In genomic region chr2:167688126-167688497, GRCm38 (mm10) we compare ENCODE assay signal across 8 mouse cellular contexts. TPM values are rescaled to one million over a fixed set of nuclear protein-coding genes. Genes with fewer than 3 reads are reported as not detected.
A peak's percentile ranks its signal among the peaks of the same experiment; 100 is the strongest.
DNase-seq lines count a peak whose midpoint lies in the region; ATAC-seq and TF ChIP-seq lines count a peak whose summit lies in the region.

No protein-coding gene starts in this region.

- WGBS in heart, embryonic 16.5 days = 31% methylated on average over 12 of the region's 12 CpGs
- 26% methylated on average over 12 of the region's 12 CpGs for WGBS in limb, embryonic 10.5 days
- WGBS in neural tube, embryonic 12.5 days = 25% methylated on average over 12 of the region's 12 CpGs

- H3K36me3 ChIP-seq in heart, embryonic 16.5 days (ENCODE audit: control insufficient read depth, insufficient read depth) = no peaks in the 10 kb centered on the region
- H3K36me3 ChIP-seq in ES-Bruce4 (ENCODE audit: control insufficient read depth, insufficient read depth, low read length, poor library complexity, severe bottlenecking) = no peaks in the 10 kb centered on the region
- no peaks in the 10 kb centered on the region for H3K36me3 ChIP-seq in limb, embryonic 10.5 days
- H3K36me3 ChIP-seq in neural tube, embryonic 12.5 days = no peaks in the 10 kb centered on the region

- no peak for TF ChIP-seq POLR2A in ES-Bruce4 (IDR thresholded peaks at IDR 0.05; ENCODE audit: insufficient read depth, low read length)

- no peak for TF ChIP-seq CTCF in ES-Bruce4 (IDR thresholded peaks at IDR 0.05; ENCODE audit: low read depth, low read length)

- no peak overlapping the region for H3K27ac ChIP-seq in heart, embryonic 16.5 days (ENCODE audit: low read length)
- H3K27ac ChIP-seq in ES-Bruce4 (ENCODE audit: insufficient read depth, low read length) = no peak overlapping the region
- peak overlapping the region; percentile 81; the same call in 1 of the 2 replicates for H3K27ac ChIP-seq in limb, embryonic 10.5 days
- H3K27ac ChIP-seq in neural tube, embryonic 12.5 days = no peak overlapping the region

- ATAC-seq in heart, embryonic 16.5 days (replicated peaks; ENCODE audit: extremely low read depth, insufficient read depth, low FRiP score) = no peak
- peak; percentile 27; the same call in 1 of the 2 replicates for ATAC-seq in neural tube, embryonic 12.5 days (ENCODE audit: low FRiP score, low read depth)

- H3K27me3 ChIP-seq in heart, embryonic 16.5 days (ENCODE audit: control insufficient read depth, insufficient read depth, low read length) = no peaks in the 10 kb centered on the region
- H3K27me3 ChIP-seq in ES-Bruce4 (ENCODE audit: control insufficient read depth, insufficient read depth, low read length, poor library complexity, severe bottlenecking) = no peaks in the 10 kb centered on the region
- peaks cover 78% of the 10 kb centered on the region for H3K27me3 ChIP-seq in limb, embryonic 10.5 days (ENCODE audit: low read depth, poor library complexity, severe bottlenecking)
- H3K27me3 ChIP-seq in neural tube, embryonic 12.5 days (replicated peaks) = peaks cover 67% of the 10 kb centered on the region

- no peak for DNase-seq in heart, postnatal 36 days
- peak; percentile 49 for DNase-seq in embryo, embryonic 9.5 days (ENCODE audit: extremely low spot score)
- no peak for DNase-seq in limb, embryonic 10.5 days (ENCODE audit: low spot score)
- no peak for DNase-seq in thymus, postnatal 14 days
- DNase-seq in layer of hippocampus, postnatal 25 days (ENCODE audit: extremely low spot score in 1 of 2, low spot score in 1 of 2) = no peak

- peaks cover 7% of the 10 kb centered on the region for H3K4me1 ChIP-seq in heart, embryonic 16.5 days (ENCODE audit: control insufficient read depth, insufficient read depth, low read length)
- H3K4me1 ChIP-seq in ES-Bruce4 (ENCODE audit: control insufficient read depth, insufficient read depth, low read length) = no peaks in the 10 kb centered on the region
- peaks cover 28% of the 10 kb centered on the region for H3K4me1 ChIP-seq in limb, embryonic 10.5 days
- peaks cover 11% of the 10 kb centered on the region; the same call in 1 of the 2 replicates for H3K4me1 ChIP-seq in neural tube, embryonic 12.5 days

- H3K4me3 ChIP-seq in heart, embryonic 16.5 days (ENCODE audit: low read length) = peak overlapping the region; percentile 69
- peak overlapping the region; percentile 80 for H3K4me3 ChIP-seq in ES-Bruce4 (ENCODE audit: low read depth, low read length)
- H3K4me3 ChIP-seq in limb, embryonic 10.5 days = peak overlapping the region; percentile 77
- H3K4me3 ChIP-seq in neural tube, embryonic 12.5 days = peak overlapping the region; percentile 58

- no peaks in the 10 kb centered on the region for H3K9me3 ChIP-seq in heart, embryonic 16.5 days (replicated peaks; ENCODE audit: control insufficient read depth, low read length)
- no peaks in the 10 kb centered on the region for H3K9me3 ChIP-seq in ES-Bruce4 (replicated peaks; ENCODE audit: control insufficient read depth, insufficient read depth, low read length, poor library complexity, severe bottlenecking)
- no peaks in the 10 kb centered on the region for H3K9me3 ChIP-seq in limb, embryonic 10.5 days (replicated peaks)
- no peaks in the 10 kb centered on the region for H3K9me3 ChIP-seq in neural tube, embryonic 12.5 days

- no peak overlapping the region; the same call in 1 of the 2 replicates for H3K9ac ChIP-seq in heart, embryonic 16.5 days (ENCODE audit: low read length)
- H3K9ac ChIP-seq in ES-Bruce4 (ENCODE audit: low read depth, poor library complexity, severe bottlenecking) = peak overlapping the region; percentile 90; the same call in 1 of the 2 replicates
- peak overlapping the region; percentile 57; the same call in 1 of the 2 replicates for H3K9ac ChIP-seq in neural tube, embryonic 12.5 days

- intact Hi-C loops in heart, postnatal 36 days (cut with DNase I) = loop anchor here (2.0 to 10.0 kb wide), 3 partner anchors 91 to 387 kb away; no protein-coding TSS in a partner anchor

- TF ChIP-seq EP300 in ES-Bruce4 (IDR thresholded peaks at IDR 0.05; ENCODE audit: insufficient read depth, low read depth, low read length) = no peak

- H3K4me2 ChIP-seq in heart, embryonic 16.5 days (ENCODE audit: low read depth, low read length) = peak overlapping the region; percentile 95
- H3K4me2 ChIP-seq in neural tube, embryonic 12.5 days (replicated peaks) = peak overlapping the region; percentile 93

RNA-seq across cellular contexts. Expression of gene Cebpb, which starts 0.6 kb away (rescaled TPM):
- polyA plus RNA-seq in heart, embryonic 16.5 days (2015; fragmentation: Nextera tagmentation; extraction: Ambion mirVana) = 0.51 and 4.9 TPM in 2 replicates
- 100 to 1,000 TPM in 1 of 2 experiments, 10 to 100 TPM in 1; 93.7 to 108 TPM for total RNA-seq in heart, postnatal 36 days (2021)
- polyA plus RNA-seq in ES-Bruce4 (2011; ENCODE audit: insufficient read depth, insufficient read length, low read depth, missing spikeins) = 9.2 and 10.4 TPM in 2 replicates
- polyA plus RNA-seq in limb, embryonic 10.5 days (2016; fragmentation: Nextera tagmentation; extraction: Ambion mirVana) = 1.2 and 2.2 TPM in 2 replicates
- 3.4 and 3.6 TPM in 2 replicates for polyA plus RNA-seq in neural tube, embryonic 12.5 days (2016; fragmentation: Nextera tagmentation; extraction: Ambion mirVana)
- 10 to 100 TPM; 32.4 to 32.8 TPM for total RNA-seq in layer of hippocampus, postnatal 25 days (2021)

RNA-seq across cellular contexts. Expression of gene Tmem189, which starts 1.5 kb away (rescaled TPM):
- polyA plus RNA-seq in heart, embryonic 16.5 days (2015; fragmentation: Nextera tagmentation; extraction: Ambion mirVana) = 44.5 and 44.9 TPM in 2 replicates
- total RNA-seq in heart, postnatal 36 days (2021) = 10 to 100 TPM; 26.6 to 29.9 TPM
- 41.9 and 45.6 TPM in 2 replicates for polyA plus RNA-seq in ES-Bruce4 (2011; ENCODE audit: insufficient read depth, insufficient read length, low read depth, missing spikeins)
- 41.9 and 43.2 TPM in 2 replicates for polyA plus RNA-seq in limb, embryonic 10.5 days (2016; fragmentation: Nextera tagmentation; extraction: Ambion mirVana)
- 42.0 and 45.2 TPM in 2 replicates for polyA plus RNA-seq in neural tube, embryonic 12.5 days (2016; fragmentation: Nextera tagmentation; extraction: Ambion mirVana)
- total RNA-seq in layer of hippocampus, postnatal 25 days (2021) = 10 to 100 TPM; 57.3 to 60.3 TPM

RNA-seq across cellular contexts. Expression of gene Gm20431, which starts 26.8 kb away (rescaled TPM):
- 2.2 and 3.0 TPM in 2 replicates for polyA plus RNA-seq in heart, embryonic 16.5 days (2015; fragmentation: Nextera tagmentation; extraction: Ambion mirVana)
- total RNA-seq in heart, postnatal 36 days (2021) = 10 to 100 TPM; 14.0 to 20.7 TPM
- 3.2 and 7.0 TPM in 2 replicates for polyA plus RNA-seq in ES-Bruce4 (2011; ENCODE audit: insufficient read depth, insufficient read length, low read depth, missing spikeins)
- polyA plus RNA-seq in limb, embryonic 10.5 days (2016; fragmentation: Nextera tagmentation; extraction: Ambion mirVana) = 1.0 and 4.0 TPM in 2 replicates
- polyA plus RNA-seq in neural tube, embryonic 12.5 days (2016; fragmentation: Nextera tagmentation; extraction: Ambion mirVana) = 11.7 and 12.8 TPM in 2 replicates
- 10 to 100 TPM; 51.0 to 51.3 TPM for total RNA-seq in layer of hippocampus, postnatal 25 days (2021)

RNA-seq across cellular contexts. Expression of gene Ube2v1, which starts 56.2 kb away (rescaled TPM):
- polyA plus RNA-seq in heart, embryonic 16.5 days (2015; fragmentation: Nextera tagmentation; extraction: Ambion mirVana) = 210 and 218 TPM in 2 replicates
- total RNA-seq in heart, postnatal 36 days (2021) = 100 to 1,000 TPM; 111 to 114 TPM
- polyA plus RNA-seq in ES-Bruce4 (2011; ENCODE audit: insufficient read depth, insufficient read length, low read depth, missing spikeins) = 189 and 193 TPM in 2 replicates
- 375 and 404 TPM in 2 replicates for polyA plus RNA-seq in limb, embryonic 10.5 days (2016; fragmentation: Nextera tagmentation; extraction: Ambion mirVana)
- 315 and 326 TPM in 2 replicates for polyA plus RNA-seq in neural tube, embryonic 12.5 days (2016; fragmentation: Nextera tagmentation; extraction: Ambion mirVana)
- total RNA-seq in layer of hippocampus, postnatal 25 days (2021) = 100 to 1,000 TPM; 213 to 235 TPM
